Mouse (Mus musculus) bone marrow macrophage, adult 2 months (primary cell): ENCODE measurements around the gene Arfrp1. TPM values are rescaled to one million over a fixed set of nuclear protein-coding genes. Genes with fewer than 3 reads are reported as not detected.

ENCODE experiments used
- H3K27ac ChIP-seq: 2 replicates; pipeline ENCODE4 v1.5.1; 2012; ENCODE audit warnings: low read depth, low read length; ENCODE audit not compliant: insufficient read depth
- H3K4me1 ChIP-seq: 2 replicates; pipeline ENCODE4 v1.6.1; 2012; ENCODE audit warnings: low read length; ENCODE audit not compliant: control insufficient read depth, insufficient read depth
- H3K4me3 ChIP-seq: 2 replicates; pipeline ENCODE4 v1.5.1; 2012; ENCODE audit warnings: mild to moderate bottlenecking, low read length, moderate library complexity; ENCODE audit not compliant: insufficient read depth
- CTCF ChIP-seq: IDR thresholded peaks from 2 replicates; pipeline ENCODE4 v1.5.1; 2012; ENCODE audit warnings: low read depth, mild to moderate bottlenecking, low read length, moderate library complexity
- POLR2A ChIP-seq: IDR thresholded peaks from 2 replicates; pipeline ENCODE4 v1.6.1; 2012; ENCODE audit warnings: mild to moderate bottlenecking, low read depth, low read length, borderline replicate concordance
- polyA plus RNA-seq: library from polyadenylated mRNA; stranded (reverse); fragments of >200 nt; gene quantifications from 2 replicates; pipeline ENCODE4 v1.2.4, GENCODE M21; 2012; ENCODE audit not compliant: missing spikeins, insufficient read depth, insufficient read length

The Arfrp1 gene
- polyA plus RNA-seq, 1 experiment = 41.3 TPM

DNA sequence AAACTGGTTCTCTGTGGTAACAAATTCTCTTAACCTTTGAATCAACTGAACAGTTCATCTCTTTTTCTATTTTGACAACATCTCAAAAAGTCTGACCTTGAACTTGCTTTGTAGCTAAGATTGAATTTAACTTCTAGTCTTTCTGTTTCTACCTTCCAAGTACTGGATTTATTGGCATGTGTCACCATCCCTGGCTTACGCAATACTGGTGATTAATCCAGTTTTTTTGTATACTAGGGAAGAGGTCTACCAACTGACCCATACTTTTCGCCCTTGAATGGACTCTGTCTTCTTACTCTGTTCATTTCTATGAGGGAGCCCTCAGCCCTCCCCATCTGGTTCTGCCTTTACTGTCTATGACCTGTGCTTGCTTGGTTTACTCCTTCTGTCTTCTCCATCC, 39.1 kb downstream of the Arfrp1 start:
- Histone ChIP-seq H3K4me3 (no peak overlapping the region), H3K4me1 (peaks cover 6% of the 10 kb centered on the region; the same call in 1 of the 2 replicates), H3K27ac (no peak overlapping the region)
- TF ChIP-seq POLR2A = no peak
- no peak for TF ChIP-seq CTCF

DNA sequence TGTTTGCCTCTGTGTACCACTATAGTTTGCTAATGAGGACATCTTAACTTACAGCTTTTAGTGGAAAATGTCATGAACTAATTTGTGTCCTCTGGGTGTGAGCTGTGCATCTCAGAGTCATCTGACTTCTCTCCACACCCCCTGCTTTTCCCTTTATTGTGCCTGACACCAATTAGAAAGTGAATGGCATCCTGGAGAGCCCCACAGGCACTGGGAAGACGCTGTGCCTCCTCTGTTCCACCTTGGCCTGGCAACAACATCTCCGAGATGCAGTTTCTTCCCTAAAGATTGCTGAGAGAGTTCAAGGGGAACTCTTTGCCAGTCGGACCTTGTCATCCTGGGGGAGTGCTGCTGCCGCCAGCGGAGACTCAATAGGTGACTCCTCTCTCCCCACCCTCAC, 43.1 kb downstream of the Arfrp1 start:
- TF ChIP-seq CTCF (no peak), POLR2A (no peak)
- H3K4me3 ChIP-seq = no peak overlapping the region
- no peak overlapping the region for H3K27ac ChIP-seq
- peaks cover 8% of the 10 kb centered on the region; the same call in 1 of the 2 replicates for H3K4me1 ChIP-seq

DNA sequence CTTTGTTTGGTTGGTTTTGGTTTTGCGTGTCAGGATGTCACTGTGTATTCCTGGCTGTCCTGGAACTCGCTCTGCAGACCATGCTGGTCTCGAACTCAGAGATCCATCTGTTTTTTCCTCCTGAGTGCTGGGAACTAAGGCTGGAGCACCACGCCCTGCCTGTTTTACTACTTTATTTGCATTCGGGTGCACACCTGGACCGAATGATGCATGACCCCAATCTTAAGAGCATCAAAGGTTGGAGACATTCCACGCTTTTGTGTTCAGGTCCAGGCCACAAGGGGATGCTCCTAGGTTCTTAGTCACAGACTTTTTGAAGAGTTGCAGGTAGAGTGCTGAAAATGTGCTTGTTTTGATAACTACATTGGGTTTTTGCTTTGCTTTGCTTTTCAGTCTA, 45.1 kb downstream of the Arfrp1 start:
- TF ChIP-seq CTCF (no peak), POLR2A (no peak)
- Histone ChIP-seq H3K27ac (no peak overlapping the region), H3K4me3 (peak overlapping the region; percentile 83), H3K4me1 (0 out of 2 replicates have a peak, but pooled peaks cover 2% of the 10 kb centered on the region)

DNA sequence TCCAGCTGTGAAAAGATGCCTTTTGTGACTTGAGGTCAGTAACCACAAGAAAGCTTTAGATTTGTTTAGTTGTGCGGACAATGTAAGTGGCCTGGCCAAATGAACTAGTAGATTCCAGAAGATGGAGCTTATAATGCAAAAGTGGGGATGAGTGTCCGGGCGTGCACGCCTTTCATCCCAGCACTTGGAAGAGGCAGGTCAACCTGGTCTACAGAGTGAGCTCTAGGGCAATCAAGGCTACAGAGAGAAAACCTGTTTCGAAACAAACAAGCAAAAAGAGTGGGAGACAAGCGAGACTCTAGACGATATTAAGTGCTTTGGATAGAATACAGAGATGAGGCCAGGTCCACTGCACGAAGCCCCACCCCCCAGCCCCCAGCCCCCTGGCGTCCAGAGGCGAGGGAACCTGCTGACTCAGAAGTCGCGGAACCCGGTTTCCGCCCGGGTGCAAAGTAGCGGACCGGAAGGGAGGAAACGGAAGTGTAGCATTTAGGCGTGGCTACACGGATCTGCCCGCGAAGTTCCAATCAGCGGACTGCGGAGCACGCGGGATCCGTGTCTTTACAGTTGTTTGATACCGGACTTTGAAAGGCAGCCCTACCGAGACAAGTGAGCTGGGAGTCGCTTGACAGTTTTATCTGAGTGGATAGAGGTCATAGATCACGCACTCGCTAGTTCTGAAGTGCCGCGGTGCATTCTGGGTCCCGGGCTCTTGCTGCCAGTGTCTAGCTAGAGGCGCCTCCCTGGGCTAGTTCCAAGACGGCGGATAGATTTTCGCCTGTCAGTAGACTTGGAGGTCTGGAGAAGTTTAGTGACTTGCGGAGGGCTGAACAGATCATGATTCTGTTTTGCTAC, 45.7 kb downstream of the Arfrp1 start, which contains the start of gene Rtel1:
TSS of gene Rtel1 (plus strand) at position 492 of the 855 bp plus-strand sequence.
- H3K27ac ChIP-seq = peak within 1 kb of the TSS; percentile 79
- TF ChIP-seq CTCF = no peak
- TF ChIP-seq POLR2A = 0 out of 2 replicates have a peak, but pooled peaks have one; percentile 24

DNA sequence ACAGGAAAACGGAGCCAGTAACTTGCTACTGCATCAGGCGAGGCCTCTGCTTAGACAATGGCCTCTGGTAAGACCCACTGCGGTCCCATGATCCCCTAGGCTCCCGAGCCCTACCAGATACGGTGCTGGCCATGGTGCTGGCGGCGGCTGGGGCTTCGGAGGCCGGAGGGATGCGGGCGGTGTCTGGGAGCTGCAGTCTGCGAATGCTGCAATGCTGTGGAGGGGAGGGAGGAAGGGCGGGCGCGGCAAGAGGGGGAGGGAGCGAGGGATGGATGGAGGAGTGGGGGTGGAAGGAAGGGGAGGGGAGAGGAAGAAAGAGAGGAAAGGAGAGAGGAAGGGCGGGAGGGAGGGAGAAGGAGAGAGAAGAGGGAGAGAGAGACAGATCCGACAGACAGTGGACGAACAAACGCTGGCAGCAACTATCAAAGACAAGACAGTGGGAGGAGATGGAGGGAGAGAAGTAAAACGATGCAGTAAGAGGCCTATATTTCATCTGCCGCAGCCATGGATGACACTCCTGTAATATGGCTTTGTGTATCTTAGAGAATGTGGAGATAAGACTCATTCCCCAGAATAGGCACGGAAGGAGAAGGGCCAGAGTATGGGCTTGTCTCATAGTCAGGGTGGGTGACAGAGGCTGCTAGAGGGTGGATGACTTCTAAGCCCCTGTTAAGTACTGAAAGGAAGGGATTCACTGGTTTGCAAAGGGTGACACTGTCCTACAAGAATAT, 51.0 kb downstream of the Arfrp1 start, which contains the start of gene Stmn3:
TSS of gene Stmn3 (minus strand) at position 421 of the 731 bp plus-strand sequence.
- Histone ChIP-seq H3K4me1 (0 out of 2 replicates have a peak, but pooled peaks cover 1% of the 10 kb centered on the region), H3K27ac (no peak within 1 kb of the TSS), H3K4me3 (no peak within 1 kb of the TSS)
- TF ChIP-seq POLR2A (no peak), CTCF (no peak)

More for the DNA sequence above, 45.7 kb downstream of the Arfrp1 start, which contains the start of gene Rtel1:
- Histone ChIP-seq H3K4me3 (peak within 1 kb of the TSS; percentile 83), H3K4me1 (0 out of 2 replicates have a peak, but pooled peaks cover 2% of the 10 kb centered on the region)

DNA sequence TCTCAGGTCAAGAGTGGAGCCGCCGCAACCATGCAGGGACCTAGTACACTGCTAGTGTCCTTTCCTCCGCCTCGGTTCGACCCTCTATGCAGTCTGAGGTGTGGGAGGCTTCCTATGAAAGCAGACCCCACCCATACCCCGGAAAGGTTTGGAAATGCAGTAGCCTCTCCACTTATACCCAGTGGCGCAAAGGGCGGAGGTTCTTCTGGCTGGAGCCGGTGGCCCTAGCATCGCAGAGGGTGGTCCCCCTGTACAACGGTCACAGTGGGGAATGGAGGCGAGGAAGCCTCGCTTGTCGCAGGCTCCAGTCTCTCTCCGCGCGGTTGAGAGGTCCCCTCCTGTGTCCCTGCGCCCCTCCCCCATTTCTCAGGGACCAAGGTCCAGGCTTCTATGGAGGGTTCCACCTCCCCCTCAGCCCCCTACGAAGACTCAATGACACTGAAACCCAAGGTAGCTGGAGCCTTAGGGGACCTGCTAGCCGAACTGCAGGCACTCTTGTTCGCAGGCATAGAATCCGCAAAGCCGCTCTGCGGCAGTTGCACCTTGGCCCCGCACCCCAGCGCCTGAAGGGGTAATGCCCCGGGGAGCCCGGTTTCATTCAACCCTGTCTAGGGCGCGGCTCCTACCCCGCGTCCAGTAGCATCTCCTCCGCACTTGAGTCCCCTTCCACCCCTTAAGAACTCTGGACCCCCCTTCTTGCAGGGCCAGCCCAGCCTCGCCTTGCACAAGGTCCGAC, 51.7 kb downstream of the Arfrp1 start:
- H3K4me1 ChIP-seq = no peaks in the 10 kb centered on the region
- no peak for TF ChIP-seq CTCF
- H3K4me3 ChIP-seq = no peak overlapping the region

DNA sequence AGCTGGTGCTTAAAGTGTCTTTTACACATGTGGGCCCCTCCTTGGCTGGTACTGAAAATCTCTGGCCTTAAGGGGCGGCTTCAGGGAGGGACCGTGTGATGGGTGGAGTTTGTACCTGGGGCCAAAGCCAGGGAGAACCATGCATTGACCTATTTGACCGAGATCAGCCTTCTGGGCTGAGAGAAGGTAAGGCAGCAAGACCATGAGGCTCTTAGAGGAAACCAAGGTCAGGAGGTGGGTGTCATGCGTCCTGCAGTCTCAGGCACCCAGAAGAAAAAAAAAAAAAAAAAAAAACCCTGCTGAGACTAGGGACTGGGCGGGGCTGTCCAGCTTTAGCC, 52.2 kb downstream of the Arfrp1 start:
- TF ChIP-seq CTCF (no peak), POLR2A (no peak)
- no peak overlapping the region for H3K27ac ChIP-seq

More for the DNA sequence above, 51.7 kb downstream of the Arfrp1 start:
- no peak overlapping the region for H3K27ac ChIP-seq

DNA sequence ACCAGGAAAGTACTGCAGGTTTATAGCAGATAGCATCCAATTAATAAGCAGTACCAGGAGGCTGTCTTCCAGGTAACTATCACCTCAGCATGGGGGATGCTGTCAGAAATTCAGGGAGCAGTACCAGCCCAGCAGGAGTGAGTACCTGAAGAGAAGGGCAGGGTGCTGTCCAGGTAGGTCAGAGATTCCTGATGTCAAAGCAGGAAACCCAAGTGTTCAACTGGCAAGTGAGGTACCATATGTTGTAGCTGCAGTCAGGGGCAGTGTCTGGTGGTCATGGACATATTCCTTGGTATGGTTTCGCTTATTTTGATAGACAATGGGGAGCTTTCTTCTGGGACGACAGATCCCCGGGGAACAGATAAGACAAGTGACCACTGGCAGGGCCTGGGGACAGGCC, 52.8 kb downstream of the Arfrp1 start:
- TF ChIP-seq POLR2A (no peak), CTCF (no peak)
- no peaks in the 10 kb centered on the region for H3K4me1 ChIP-seq
- H3K4me3 ChIP-seq = no peak overlapping the region
- no peak overlapping the region for H3K27ac ChIP-seq

More for the DNA sequence above, 52.2 kb downstream of the Arfrp1 start:
- Histone ChIP-seq H3K4me3 (no peak overlapping the region), H3K4me1 (no peaks in the 10 kb centered on the region)

Other genes with a start within 250 kb of the Arfrp1 start
- not detected in 2 replicates for gene Kcnq2, start 230.1 kb downstream of the Arfrp1 start, polyA plus RNA-seq
- 0.39 TPM in 1 of 2 replicates, not detected in the other for gene Eef1a2, start 208.4 kb downstream of the Arfrp1 start, polyA plus RNA-seq
- gene Ppdpf, start 178.2 kb downstream of the Arfrp1 start, polyA plus RNA-seq = 46.1 and 47.5 TPM in 2 replicates
- not detected in 2 replicates for gene Ptk6, start 162.6 kb downstream of the Arfrp1 start, polyA plus RNA-seq
- not detected in 2 replicates for gene Srms, start 152.2 kb downstream of the Arfrp1 start, polyA plus RNA-seq
- gene Fndc11, start 145.4 kb downstream of the Arfrp1 start, polyA plus RNA-seq = not detected in 2 replicates
- 11.2 and 13.3 TPM in 2 replicates for gene Helz2, start 123.4 kb downstream of the Arfrp1 start, polyA plus RNA-seq
- 11.4 and 16.4 TPM in 2 replicates for gene Gmeb2, start 77.4 kb downstream of the Arfrp1 start, polyA plus RNA-seq
- not detected in 2 replicates for gene Stmn3, start 50.9 kb downstream of the Arfrp1 start, polyA plus RNA-seq
- gene Rtel1, start 45.7 kb downstream of the Arfrp1 start, polyA plus RNA-seq = 17.1 and 27.3 TPM in 2 replicates
- 18.7 and 22.5 TPM in 2 replicates for gene Zgpat, start 476 bp downstream of the Arfrp1 start, polyA plus RNA-seq
- 10.9 and 15.7 TPM in 2 replicates for gene Lime1, start 14.7 kb upstream of the Arfrp1 start, polyA plus RNA-seq
- 0.11 and 0.55 TPM in 2 replicates for gene Zbtb46, start 94.0 kb upstream of the Arfrp1 start, polyA plus RNA-seq
- gene Abhd16b, start 127.8 kb upstream of the Arfrp1 start, polyA plus RNA-seq = not detected in 2 replicates
- gene Tpd52l2, start 131.7 kb upstream of the Arfrp1 start, polyA plus RNA-seq = 61.9 and 65.6 TPM in 2 replicates
- gene Dnajc5, start 155.1 kb upstream of the Arfrp1 start, polyA plus RNA-seq = 66.3 and 71.7 TPM in 2 replicates
- 108 and 113 TPM in 2 replicates for gene Uckl1, start 219.5 kb upstream of the Arfrp1 start, polyA plus RNA-seq
- 38.1 and 45.7 TPM in 2 replicates for gene Prpf6, start 226.5 kb upstream of the Arfrp1 start, polyA plus RNA-seq
- 18.6 and 23.0 TPM in 2 replicates for gene Zfp512b, start 227.4 kb upstream of the Arfrp1 start, polyA plus RNA-seq
- 5.0 and 5.3 TPM in 2 replicates for gene Samd10, start 233.8 kb upstream of the Arfrp1 start, polyA plus RNA-seq